Mouse (Mus musculus) left cerebral cortex, adult 11 months (tissue): Measurements from ENCODE around the gene Gm17604.
A peak's percentile ranks its signal among the peaks of the same experiment; 100 is the strongest.

Source experiments
- DNase-seq: peaks from one replicate; pipeline ENCODE4 v3.0.0; 2022; ENCODE audit warnings: low spot score

The Gm17604 gene

GRCm38 (mm10) chrX:165004779-165005324 is at the start of gene Gm17604:
Gene Gm17604 (minus strand): TSS chrX:165004829.
- no peak for DNase-seq

- DNase-seq: no peak
Measured at GRCm38 (mm10) chrX:165049929-165050328, 45.3 kb upstream of the Gm17604 start.

- DNase-seq: no peak
Measured at GRCm38 (mm10) chrX:165003141-165003540, 1.5 kb downstream of the Gm17604 start.

- peak; percentile 85 for DNase-seq
Measured at GRCm38 (mm10) chrX:164980193-164980775, 24.3 kb downstream of the Gm17604 start, which contains the start of the genes Mospd2 and Fancb. Gene Mospd2 (minus strand): TSS chrX:164980375. Gene Fancb (plus strand): TSS chrX:164980592.

GRCm38 (mm10) chrX:164978866-164979265 is 25.8 kb downstream of the Gm17604 start:
- DNase-seq: no peak

GRCm38 (mm10) chrX:164971206-164971605 is 33.4 kb downstream of the Gm17604 start:
- DNase-seq: no peak

GRCm38 (mm10) chrX:164965750-164966448 is 38.7 kb downstream of the Gm17604 start:
- no peak for DNase-seq
